Mouse (Mus musculus) erythroblast, embryonic 14.5 days (primary cell): Measurements from ENCODE around the gene Nat8f2. TPM values are rescaled to one million over a fixed set of nuclear protein-coding genes. Genes with fewer than 3 reads are reported as not detected.

Experiments
- H3K27me3 ChIP-seq: 2 replicates; pipeline ENCODE4 v1.6.1; 2012; ENCODE audit warnings: inconsistent platforms; ENCODE audit not compliant: control insufficient read depth
- H3K36me3 ChIP-seq: 2 replicates; pipeline ENCODE4 v1.6.1; 2012; ENCODE audit warnings: mild to moderate bottlenecking, inconsistent platforms; ENCODE audit not compliant: control insufficient read depth
- H3K4me1 ChIP-seq: 2 replicates; pipeline ENCODE4 v1.6.1; 2012; ENCODE audit warnings: inconsistent platforms; ENCODE audit not compliant: control insufficient read depth
- H3K4me3 ChIP-seq: replicated peaks from 2 replicates; pipeline ENCODE3; 2012; ENCODE audit warnings: moderate library complexity, mild to moderate bottlenecking, inconsistent platforms
- H3K9me3 ChIP-seq: 2 replicates; pipeline ENCODE4 v1.6.1; 2012; ENCODE audit warnings: low read length, inconsistent platforms, mixed read lengths; ENCODE audit not compliant: control insufficient read depth
- GATA1 ChIP-seq: IDR thresholded peaks from 2 replicates; pipeline ENCODE4 v1.6.1; 2012; ENCODE audit warnings: low read length, inconsistent platforms, mixed read lengths
- TAL1 ChIP-seq: IDR thresholded peaks from 3 replicates; pipeline ENCODE4 v1.6.1; 2012; ENCODE audit warnings: low read length, inconsistent platforms, mixed read lengths
- polyA plus RNA-seq: library from polyadenylated mRNA; stranded (reverse); fragments of >175 nt; gene quantifications from 2 replicates; pipeline ENCODE4 v1.2.3, GENCODE M21; 2012

Gene Nat8f2
- polyA plus RNA-seq, 1 experiment = not detected

- TF ChIP-seq TAL1 (no peak), GATA1 (no peak)
- Histone ChIP-seq H3K27me3 (no peaks in the 10 kb centered on the region), H3K9me3 (no peaks in the 10 kb centered on the region)
Measured at GRCm38 (mm10) chr6:85863840-85864239, 5.1 kb downstream of the Nat8f2 start.

DNA sequence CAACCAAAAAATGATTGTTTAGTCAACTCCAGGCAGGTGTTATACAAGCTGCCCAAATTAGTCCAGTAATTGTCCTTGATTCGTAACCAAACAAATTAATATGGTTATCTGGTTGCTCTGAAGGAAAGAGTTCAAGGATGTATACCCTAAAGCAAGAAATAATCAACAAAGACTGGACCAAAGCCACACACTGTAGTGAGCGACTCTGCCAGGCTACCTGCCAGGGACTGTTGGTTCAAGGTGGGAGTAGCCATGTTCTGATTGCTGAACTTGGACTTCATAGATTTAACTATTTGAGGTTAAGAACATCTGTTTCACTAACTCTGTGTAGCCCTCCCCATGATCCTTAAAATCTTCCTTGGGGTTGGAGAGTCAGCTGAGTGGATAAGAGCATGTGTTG is 5.8 kb downstream of the Nat8f2 start:
- no peak overlapping the region for H3K4me3 ChIP-seq
- no peak for TF ChIP-seq GATA1
- no peak for TF ChIP-seq TAL1
- no peaks in the 10 kb centered on the region for H3K4me1 ChIP-seq
- no peaks in the 10 kb centered on the region for H3K36me3 ChIP-seq
- no peaks in the 10 kb centered on the region for H3K9me3 ChIP-seq
- no peaks in the 10 kb centered on the region for H3K27me3 ChIP-seq

More at GRCm38 (mm10) chr6:85863840-85864239, 5.1 kb downstream of the Nat8f2 start:
- Histone ChIP-seq H3K4me1 (no peaks in the 10 kb centered on the region), H3K4me3 (no peak overlapping the region), H3K36me3 (no peaks in the 10 kb centered on the region)

- Histone ChIP-seq H3K36me3 (no peaks in the 10 kb centered on the region), H3K9me3 (no peaks in the 10 kb centered on the region), H3K27me3 (no peaks in the 10 kb centered on the region), H3K4me3 (no peak overlapping the region), H3K4me1 (no peaks in the 10 kb centered on the region)
- no peak for TF ChIP-seq TAL1
- no peak for TF ChIP-seq GATA1
Measured at GRCm38 (mm10) chr6:85862565-85862964, 6.4 kb downstream of the Nat8f2 start.

DNA sequence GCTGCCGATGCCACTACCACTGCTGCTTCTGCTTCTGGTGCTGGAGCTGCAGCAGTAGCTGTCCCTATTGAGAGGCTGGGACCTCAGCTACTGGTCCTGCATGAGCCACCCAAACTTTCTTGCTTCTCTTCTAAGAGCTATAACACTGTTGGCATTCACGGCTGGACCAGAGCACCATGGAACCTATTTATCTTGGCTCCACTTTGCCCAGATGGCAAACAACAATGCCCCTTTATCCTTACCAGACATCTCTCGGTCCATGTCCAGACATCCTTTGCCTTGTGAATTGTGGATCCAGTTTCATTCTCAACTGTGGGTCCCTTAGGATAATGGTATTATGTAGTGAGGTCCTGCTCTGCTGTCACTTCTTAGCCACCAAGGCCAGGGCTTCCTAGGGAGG is 7.7 kb downstream of the Nat8f2 start:
- Histone ChIP-seq H3K4me3 (no peak overlapping the region), H3K4me1 (no peaks in the 10 kb centered on the region), H3K36me3 (no peaks in the 10 kb centered on the region), H3K9me3 (no peaks in the 10 kb centered on the region), H3K27me3 (no peaks in the 10 kb centered on the region)
- TF ChIP-seq TAL1 (no peak), GATA1 (no peak)

GRCm38 (mm10) chr6:85856194-85856678 is 12.7 kb downstream of the Nat8f2 start:
- Histone ChIP-seq H3K27me3 (no peaks in the 10 kb centered on the region), H3K9me3 (no peaks in the 10 kb centered on the region), H3K36me3 (no peaks in the 10 kb centered on the region), H3K4me1 (no peaks in the 10 kb centered on the region), H3K4me3 (no peak overlapping the region)
- TF ChIP-seq GATA1 (no peak), TAL1 (no peak)

- TF ChIP-seq TAL1 = no peak
- TF ChIP-seq GATA1 = no peak
Measured at GRCm38 (mm10) chr6:85853481-85853880, 15.5 kb downstream of the Nat8f2 start.

DNA sequence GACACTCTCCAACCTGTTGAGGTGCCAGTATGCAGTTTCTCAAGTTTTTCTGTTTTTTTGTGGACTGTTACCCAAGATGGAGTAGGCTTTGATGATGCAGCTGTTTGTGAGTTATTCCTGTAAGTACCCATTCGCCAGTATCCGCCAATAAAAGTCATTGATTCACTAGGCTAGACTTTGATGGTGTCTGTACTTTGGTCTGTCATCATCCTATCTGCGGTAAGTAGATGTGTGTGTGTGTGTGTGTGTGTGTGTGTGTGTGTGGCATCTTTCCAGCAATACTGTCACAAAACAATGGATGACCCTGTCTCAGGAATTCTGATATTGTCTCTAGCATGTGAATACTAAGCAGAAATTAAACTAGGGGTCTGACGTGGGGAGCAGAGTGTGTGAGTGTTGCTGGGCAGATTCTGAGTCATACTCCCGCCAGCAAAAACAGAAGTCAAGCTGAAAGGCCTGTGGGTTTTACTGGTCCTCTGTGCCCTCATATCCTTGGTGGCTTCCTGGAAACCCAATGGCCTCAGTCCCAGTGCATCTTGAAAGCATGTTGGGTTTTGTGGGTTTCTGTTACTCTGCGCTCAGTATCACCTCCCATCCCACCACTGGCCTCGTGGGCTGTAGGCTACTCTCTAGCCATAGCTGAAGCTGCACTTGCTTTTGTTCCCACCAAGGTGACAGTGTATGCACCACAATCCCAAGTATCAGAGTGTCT is 17.7 kb downstream of the Nat8f2 start:
- Histone ChIP-seq H3K36me3 (no peaks in the 10 kb centered on the region), H3K9me3 (no peaks in the 10 kb centered on the region), H3K4me1 (no peaks in the 10 kb centered on the region), H3K4me3 (no peak overlapping the region), H3K27me3 (no peaks in the 10 kb centered on the region)
- TF ChIP-seq TAL1 (no peak), GATA1 (no peak)

More at GRCm38 (mm10) chr6:85853481-85853880, 15.5 kb downstream of the Nat8f2 start:
- Histone ChIP-seq H3K36me3 (no peaks in the 10 kb centered on the region), H3K4me3 (no peak overlapping the region), H3K9me3 (no peaks in the 10 kb centered on the region), H3K4me1 (no peaks in the 10 kb centered on the region), H3K27me3 (no peaks in the 10 kb centered on the region)

DNA sequence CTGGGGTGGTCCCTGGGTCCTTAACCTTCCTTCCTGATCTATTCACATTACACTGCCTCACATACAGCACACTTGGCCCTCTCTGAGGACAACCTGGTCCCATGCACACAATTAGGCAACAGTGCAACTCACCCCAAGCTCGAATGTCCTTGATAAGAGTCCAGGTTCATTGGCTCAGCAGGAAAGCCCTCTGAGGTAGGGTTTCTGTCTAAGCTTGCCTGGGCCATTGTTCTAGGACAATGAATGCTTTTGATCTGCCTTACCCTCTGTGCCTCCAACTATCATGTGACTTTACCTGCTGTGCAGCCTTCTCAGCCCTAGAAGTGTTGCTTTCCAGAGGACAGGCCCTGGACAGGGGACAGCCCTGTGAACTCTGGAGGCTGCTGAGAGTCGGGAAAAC is 19.7 kb downstream of the Nat8f2 start:
- no peaks in the 10 kb centered on the region for H3K4me1 ChIP-seq
- no peaks in the 10 kb centered on the region for H3K27me3 ChIP-seq
- no peak for TF ChIP-seq GATA1
- no peak overlapping the region for H3K4me3 ChIP-seq
- no peaks in the 10 kb centered on the region for H3K9me3 ChIP-seq
- H3K36me3 ChIP-seq = no peaks in the 10 kb centered on the region

DNA sequence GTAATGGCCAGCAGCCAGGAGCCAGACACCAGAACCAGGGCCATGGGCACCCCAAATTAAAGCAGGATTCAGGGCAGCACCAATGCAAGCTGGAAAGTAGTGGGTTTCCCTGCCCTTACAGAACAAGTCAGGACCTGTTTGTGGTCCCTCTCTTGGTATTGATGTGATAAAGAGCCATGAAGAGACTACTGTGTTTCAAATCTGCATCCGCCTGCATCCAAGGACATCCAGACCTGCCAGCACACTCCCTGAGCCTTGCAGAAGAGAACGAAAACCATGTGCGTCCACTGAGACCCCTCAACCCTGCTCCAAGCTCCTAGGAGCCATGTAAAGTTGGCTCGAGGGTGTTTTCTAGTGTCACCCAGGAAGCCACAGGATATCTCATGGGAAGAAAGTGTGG is 20.8 kb downstream of the Nat8f2 start:
- TF ChIP-seq GATA1 (no peak), TAL1 (no peak)
- no peak overlapping the region for H3K4me3 ChIP-seq
- no peaks in the 10 kb centered on the region for H3K27me3 ChIP-seq

More for the DNA sequence above, 20.8 kb downstream of the Nat8f2 start:
- H3K9me3 ChIP-seq = no peaks in the 10 kb centered on the region
- H3K4me1 ChIP-seq = no peaks in the 10 kb centered on the region
- no peaks in the 10 kb centered on the region for H3K36me3 ChIP-seq
